Mouse (Mus musculus) midbrain, embryonic 12.5 days (tissue): ENCODE results near the gene Sema4a. TPM values are rescaled to one million over a fixed set of nuclear protein-coding genes. Genes with fewer than 3 reads are reported as not detected.

ENCODE experiments used
- ATAC-seq: fragments of 200-750 bp; cut with Nextera tagmentation; 2 replicates; pipeline ENCODE4 v1.8.0; 2017; ENCODE audit warnings: low read depth, moderate TSS enrichment, moderate library complexity; ENCODE audit not compliant: low FRiP score
- H3K27ac ChIP-seq: fragments of 300-500 bp; sonication (generic); replicated peaks from 2 replicates; pipeline ENCODE4 v1.5.1; 2016; ENCODE audit warnings: mild to moderate bottlenecking
- H3K27me3 ChIP-seq: fragments of 300-500 bp; sonication (generic); 2 replicates; pipeline ENCODE4 v1.6.1; 2016; ENCODE audit warnings: mild to moderate bottlenecking
- H3K36me3 ChIP-seq: fragments of 300-500 bp; sonication (generic); 2 replicates; pipeline ENCODE4 v1.6.1; 2016
- H3K4me1 ChIP-seq: fragments of 300-500 bp; sonication (generic); 2 replicates; pipeline ENCODE4 v1.6.1; 2016
- H3K4me2 ChIP-seq: fragments of 300-500 bp; sonication (generic); replicated peaks from 2 replicates; pipeline ENCODE4 v1.6.1; 2016; ENCODE audit warnings: mild to moderate bottlenecking, moderate library complexity
- H3K4me3 ChIP-seq: fragments of 300-500 bp; sonication (generic); 2 replicates; pipeline ENCODE4 v1.5.1; 2016; ENCODE audit warnings: mild to moderate bottlenecking
- H3K9ac ChIP-seq: fragments of 300-500 bp; sonication (generic); replicated peaks from 2 replicates; pipeline ENCODE4 v1.6.1; 2016; ENCODE audit warnings: mild to moderate bottlenecking, moderate library complexity
- H3K9me3 ChIP-seq: fragments of 300-500 bp; sonication (generic); 2 replicates; pipeline ENCODE4 v1.6.1; 2016; ENCODE audit warnings: mild to moderate bottlenecking
- WGBS: fragments of 180-500 bp; shearing (Covaris S2); methylation state at CpG from one replicate; pipeline ENCODE4 v1.1.7; 2016; 5-methylcytosine and 5-hydroxymethylcytosine counted together
- polyA plus RNA-seq: library from polyadenylated mRNA; unstranded; fragments of >200 nt; fragmentation: Nextera tagmentation; extraction: Ambion mirVana; gene quantifications from 2 replicates; pipeline ENCODE4 v1.2.1, GENCODE M21; 2016

Sema4a gene
- polyA plus RNA-seq: 19.3 and 20.3 TPM in 2 replicates

DNA sequence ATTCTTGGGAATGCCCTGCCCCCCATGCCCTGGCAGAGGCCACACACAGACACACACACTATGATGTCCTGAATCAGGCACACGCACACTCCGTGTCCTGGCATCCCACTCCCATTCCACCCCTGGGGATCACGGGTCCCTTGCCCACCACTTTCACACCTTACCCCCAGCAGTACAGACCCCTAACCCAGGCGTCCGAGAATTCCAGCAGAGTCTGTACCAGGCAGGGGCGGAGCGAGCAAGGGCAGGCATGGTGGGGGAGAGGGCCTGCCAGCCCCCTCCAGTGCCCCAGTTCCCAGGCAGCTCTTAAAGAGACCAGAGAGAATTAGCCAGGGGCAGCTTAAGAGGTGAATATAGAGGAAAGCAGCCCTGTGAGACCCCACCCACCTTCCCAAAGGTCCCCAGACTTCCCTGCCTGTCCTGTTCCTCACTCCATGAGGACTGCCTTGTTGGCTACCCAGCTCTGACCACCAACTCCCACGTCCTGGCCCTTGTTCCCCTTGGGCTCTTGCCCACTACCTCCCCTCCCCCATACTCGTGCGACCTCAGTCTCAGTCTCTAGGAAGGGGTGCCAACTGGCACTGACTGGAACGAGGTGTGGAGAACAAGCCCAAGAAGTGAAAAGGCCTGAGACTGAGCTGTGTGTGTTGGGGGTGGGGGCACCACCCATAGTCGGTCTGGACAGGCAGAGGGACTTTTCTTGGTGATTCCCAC is at the start of gene Sema4a:
Sema4a (minus strand) TSS at position 200 of the 714 bp plus-strand sequence.
- Histone ChIP-seq H3K36me3 (no peaks in the 10 kb centered on the region), H3K27ac (no peak within 1 kb of the TSS), H3K9ac (no peak within 1 kb of the TSS), H3K4me1 (peaks cover 21% of the 10 kb centered on the region), H3K27me3 (peaks cover 16% of the 10 kb centered on the region), H3K4me3 (no peak within 1 kb of the TSS), H3K4me2 (no peak within 1 kb of the TSS), H3K9me3 (no peaks in the 10 kb centered on the region)
- WGBS: 47% methylated on average over 12 of the region's 12 CpGs
- no peak for ATAC-seq

DNA sequence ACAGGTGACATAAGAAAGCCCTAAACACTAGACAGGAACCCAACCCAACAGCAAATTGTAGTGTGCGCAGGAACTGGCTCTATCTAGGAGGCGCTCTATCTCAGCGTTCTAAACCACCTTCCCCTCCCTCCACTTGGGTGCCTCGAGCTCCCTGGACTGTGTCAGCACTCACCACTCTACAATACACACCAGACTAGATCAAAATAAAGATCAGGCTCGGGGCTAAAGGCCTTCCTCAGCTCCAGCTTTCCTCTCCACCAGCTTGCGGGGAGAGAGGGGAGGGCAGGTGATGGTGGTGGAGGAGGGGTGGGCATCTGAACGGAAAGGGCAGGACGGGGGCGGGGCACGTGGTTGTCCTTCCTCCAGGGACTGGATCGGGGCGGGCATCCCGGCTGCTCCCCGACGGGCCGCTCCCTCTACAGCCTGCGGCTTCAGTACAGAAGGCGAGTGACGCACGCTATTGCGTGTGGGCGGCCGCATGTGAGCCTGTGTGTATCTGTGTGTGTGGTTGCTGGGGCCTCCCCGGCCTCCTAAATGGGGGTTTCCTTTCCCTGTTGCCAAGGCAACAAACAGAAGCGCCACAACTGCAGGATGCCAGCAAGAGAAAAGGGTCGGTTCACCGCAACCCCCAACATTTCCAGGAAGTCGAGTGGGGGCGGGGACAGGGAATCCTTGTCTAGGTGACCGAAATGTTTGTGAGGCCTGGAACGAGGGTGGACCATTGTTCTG is 48.9 kb upstream of the Sema4a start, which contains the start of gene Lmna:
Lmna (minus strand) TSS at position 265 of the 729 bp plus-strand sequence.
- H3K9ac ChIP-seq: peak within 1 kb of the TSS; percentile 40
- peaks cover 41% of the 10 kb centered on the region for H3K4me1 ChIP-seq
- peak within 1 kb of the TSS; percentile 87 for H3K27ac ChIP-seq
- peak within 1 kb of the TSS; percentile 56 for H3K4me2 ChIP-seq
- no peaks in the 10 kb centered on the region for H3K36me3 ChIP-seq
- 3% methylated on average over 31 of the region's 31 CpGs for WGBS
- H3K27me3 ChIP-seq: peaks cover 16% of the 10 kb centered on the region
- peak within 1 kb of the TSS; percentile 35 for H3K4me3 ChIP-seq
- no peaks in the 10 kb centered on the region for H3K9me3 ChIP-seq
- ATAC-seq: peak; percentile 98

DNA sequence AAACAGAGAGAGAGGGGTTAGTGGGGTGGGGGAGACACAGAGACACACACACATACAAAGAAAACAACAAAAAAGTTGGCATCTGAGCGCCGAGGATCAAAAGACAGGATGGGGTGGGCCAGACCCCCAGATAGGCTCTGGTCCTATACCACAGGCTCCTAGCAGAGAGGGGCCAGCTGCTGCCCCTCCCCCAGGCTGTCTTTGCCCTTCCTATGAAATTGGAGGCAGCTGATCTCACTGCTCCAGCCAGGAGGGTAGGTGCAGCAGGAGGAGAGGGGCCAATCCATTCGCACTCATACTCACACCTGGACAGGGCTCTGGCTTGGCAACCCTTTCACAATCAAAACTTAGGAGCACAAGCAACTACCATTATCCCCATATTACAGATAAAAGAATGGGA is 48.3 kb upstream of the Sema4a start:
- 0 out of 2 replicates have a peak, but pooled peaks have one; percentile 0 for ATAC-seq

DNA sequence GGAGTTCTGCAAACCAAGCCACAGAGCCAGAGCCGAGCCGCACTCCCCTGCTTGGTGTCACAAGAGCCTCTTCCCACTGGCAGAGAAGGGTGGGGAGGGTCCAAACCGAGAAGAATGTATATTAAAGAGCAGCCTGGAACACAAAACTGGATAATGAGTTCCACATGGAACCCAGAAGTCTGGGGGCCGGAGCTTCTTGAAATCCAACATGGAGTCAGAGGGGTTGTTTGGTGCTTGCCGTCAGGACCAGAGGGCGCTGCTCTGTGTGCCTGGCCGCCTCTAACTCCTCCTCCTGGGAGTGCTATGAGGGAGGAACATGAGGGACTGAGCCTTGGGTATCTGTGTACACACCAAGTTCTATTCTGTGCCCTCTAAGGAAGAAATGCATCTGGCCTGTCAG is 44.8 kb upstream of the Sema4a start:
- peaks cover 50% of the 10 kb centered on the region for H3K27me3 ChIP-seq
- no peaks in the 10 kb centered on the region for H3K9me3 ChIP-seq
- peaks cover 41% of the 10 kb centered on the region for H3K4me1 ChIP-seq
- no peak overlapping the region for H3K4me3 ChIP-seq
- H3K36me3 ChIP-seq: no peaks in the 10 kb centered on the region
- ATAC-seq: no peak
- 53% methylated on average over 7 of the region's 7 CpGs for WGBS
- H3K4me2 ChIP-seq: no peak overlapping the region
- no peak overlapping the region for H3K9ac ChIP-seq
- H3K27ac ChIP-seq: no peak overlapping the region

More for the DNA sequence above, 48.3 kb upstream of the Sema4a start:
- H3K9ac ChIP-seq: no peak overlapping the region; the same call in 1 of the 2 replicates
- H3K4me3 ChIP-seq: peak overlapping the region; percentile 35
- peaks cover 41% of the 10 kb centered on the region for H3K4me1 ChIP-seq
- no peaks in the 10 kb centered on the region for H3K9me3 ChIP-seq
- WGBS: 72% methylated on average over 3 of the region's 3 CpGs
- peak overlapping the region; percentile 56 for H3K4me2 ChIP-seq
- peak overlapping the region; percentile 87 for H3K27ac ChIP-seq
- no peaks in the 10 kb centered on the region for H3K36me3 ChIP-seq
- H3K27me3 ChIP-seq: peaks cover 20% of the 10 kb centered on the region

DNA sequence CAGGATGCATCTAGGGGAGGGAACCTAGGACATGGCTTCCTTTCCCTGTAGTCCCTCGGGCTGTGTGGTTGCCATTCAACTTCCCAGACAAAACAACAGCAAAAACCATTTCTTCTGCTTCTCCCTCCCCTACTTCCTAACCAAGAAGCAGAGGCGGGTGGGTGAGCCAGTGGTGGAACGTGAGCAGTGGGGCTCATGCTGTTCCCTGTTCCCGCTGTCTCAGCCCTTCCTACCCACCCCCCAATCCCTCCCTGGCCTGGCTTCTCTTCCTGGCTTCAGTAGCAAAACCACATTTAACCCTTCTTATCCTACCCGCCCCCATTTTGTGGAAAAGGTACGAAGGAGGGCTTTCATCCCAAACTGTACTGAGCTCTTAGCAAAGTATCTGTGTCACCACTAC is 44.1 kb upstream of the Sema4a start:
- Histone ChIP-seq H3K27ac (no peak overlapping the region), H3K9ac (no peak overlapping the region), H3K9me3 (no peaks in the 10 kb centered on the region), H3K27me3 (peaks cover 56% of the 10 kb centered on the region), H3K4me3 (no peak overlapping the region), H3K36me3 (no peaks in the 10 kb centered on the region), H3K4me2 (no peak overlapping the region), H3K4me1 (peaks cover 36% of the 10 kb centered on the region)
- WGBS: 81% methylated on average over 6 of the region's 6 CpGs
- ATAC-seq: no peak

DNA sequence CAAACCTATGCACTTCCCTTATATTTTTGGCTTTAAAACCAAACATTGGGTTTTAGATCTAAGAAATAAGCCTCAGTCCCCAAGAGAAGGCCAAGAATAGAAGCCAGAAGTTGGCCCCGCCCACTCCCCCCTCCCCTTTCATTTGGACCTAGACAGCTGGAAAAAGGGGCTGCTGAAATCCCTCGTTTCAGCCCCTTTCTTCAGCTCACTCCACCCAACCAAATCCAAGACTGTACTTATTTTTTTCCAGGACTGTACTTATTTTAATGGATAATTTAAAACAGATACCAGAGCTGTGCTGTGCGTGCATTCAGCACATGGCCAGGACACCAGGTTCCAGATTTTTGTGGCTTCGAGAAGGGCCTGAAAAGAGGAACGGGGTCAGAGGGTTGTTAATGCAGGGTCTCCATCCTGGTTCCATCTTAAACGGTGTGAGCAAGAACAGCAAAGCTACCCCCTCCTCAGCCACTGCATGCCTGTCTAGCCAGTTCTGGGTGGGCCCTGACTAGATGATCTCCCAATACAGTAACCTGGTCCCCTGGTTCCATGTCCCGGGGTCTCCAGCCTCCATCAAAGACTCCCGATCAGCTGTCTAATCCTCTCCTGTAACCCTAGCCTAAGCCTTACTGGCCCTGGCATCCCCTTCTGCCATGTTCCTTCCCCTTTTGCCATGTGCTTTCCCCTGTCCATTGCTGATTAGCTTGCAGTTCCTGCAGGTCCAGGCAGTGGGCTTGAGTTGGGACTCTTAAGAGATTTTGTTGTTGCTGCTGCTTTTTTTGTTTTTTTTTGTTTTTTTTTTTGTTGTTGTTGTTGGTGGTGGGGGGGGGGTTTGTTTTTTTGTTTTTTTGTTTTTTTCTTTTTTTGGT is 43.1 kb upstream of the Sema4a start:
- ATAC-seq: no peak
- Histone ChIP-seq H3K9ac (no peak overlapping the region), H3K27me3 (peaks cover 57% of the 10 kb centered on the region), H3K9me3 (no peaks in the 10 kb centered on the region), H3K27ac (no peak overlapping the region), H3K4me1 (peaks cover 27% of the 10 kb centered on the region), H3K36me3 (no peaks in the 10 kb centered on the region), H3K4me3 (no peak overlapping the region), H3K4me2 (no peak overlapping the region)
- WGBS: 39% methylated on average over 8 of the region's 8 CpGs

DNA sequence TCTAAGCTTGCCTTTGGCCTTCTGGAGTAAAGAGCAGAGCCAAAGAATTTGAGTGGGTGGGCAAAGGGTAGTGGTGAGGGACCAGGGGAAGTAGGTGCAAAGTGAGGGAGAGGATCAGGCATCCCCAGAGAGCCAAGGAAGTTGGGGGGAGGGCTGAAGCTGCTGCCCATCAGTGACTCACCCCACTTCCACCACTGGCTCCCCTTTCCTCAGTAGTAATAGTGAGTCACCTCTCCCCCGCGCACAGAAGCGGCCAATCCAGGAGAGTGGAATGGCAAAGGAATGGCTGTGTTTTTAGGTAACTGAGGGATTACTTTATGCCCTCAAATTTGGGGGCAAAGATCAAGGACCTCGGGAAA is 42.5 kb upstream of the Sema4a start:
- 0 out of 2 replicates have a peak overlapping the region, but pooled peaks have one; percentile 15 for H3K27ac ChIP-seq
- 0 out of 2 replicates have a peak overlapping the region, but pooled peaks have one; percentile 68 for H3K9ac ChIP-seq
- no peak overlapping the region for H3K4me3 ChIP-seq
- no peak for ATAC-seq
- no peaks in the 10 kb centered on the region for H3K36me3 ChIP-seq
- peak overlapping the region; percentile 93 for H3K4me2 ChIP-seq
- no peaks in the 10 kb centered on the region for H3K9me3 ChIP-seq
- peaks cover 27% of the 10 kb centered on the region for H3K4me1 ChIP-seq
- WGBS: 24% methylated on average over 4 of the region's 4 CpGs
- H3K27me3 ChIP-seq: peaks cover 57% of the 10 kb centered on the region

DNA sequence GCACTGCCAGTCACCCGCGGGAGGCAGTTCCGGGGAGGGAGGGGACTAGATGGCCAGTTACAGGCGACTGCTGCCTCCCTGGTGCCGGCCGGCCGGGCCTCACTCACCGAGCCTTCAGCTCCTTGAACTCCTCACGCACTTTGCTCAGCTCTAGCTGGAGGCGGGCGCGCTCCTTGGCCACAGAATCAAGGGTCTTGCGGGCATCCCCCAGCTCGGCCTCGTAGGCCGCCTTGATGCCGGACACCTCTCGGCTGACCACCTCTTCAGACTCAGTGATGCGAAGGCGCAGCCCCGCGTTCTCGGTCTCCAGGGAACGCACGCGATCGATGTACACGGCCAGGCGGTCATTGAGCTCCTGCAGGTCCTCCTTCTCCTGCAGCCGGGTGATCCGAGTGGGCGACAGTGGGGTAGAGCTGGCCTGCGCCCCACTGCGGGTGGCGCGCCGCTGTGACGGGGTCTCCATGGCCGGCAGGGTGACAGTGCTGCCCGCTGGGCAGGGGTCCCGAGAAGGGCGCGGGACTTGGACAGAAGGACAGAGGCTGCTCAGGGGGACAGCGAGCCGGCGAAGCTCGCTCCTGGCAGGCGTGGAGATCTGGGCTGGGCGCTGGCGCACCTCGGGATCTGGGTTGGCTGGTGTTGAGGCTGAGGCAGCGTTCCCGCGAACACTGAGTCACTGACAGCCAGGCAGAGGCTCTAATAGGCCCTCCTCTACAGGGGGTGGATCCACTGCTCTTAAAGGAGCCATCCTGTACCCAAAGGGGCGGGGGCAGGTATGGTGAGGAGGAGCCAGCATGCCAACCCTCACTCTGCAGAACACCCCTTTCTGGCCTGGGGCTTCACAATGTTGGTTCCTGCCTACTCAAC is 41.9 kb upstream of the Sema4a start:
- Histone ChIP-seq H3K9me3 (no peaks in the 10 kb centered on the region), H3K27ac (0 out of 2 replicates have a peak overlapping the region, but pooled peaks have one; percentile 15), H3K27me3 (peaks cover 57% of the 10 kb centered on the region), H3K4me1 (peaks cover 27% of the 10 kb centered on the region), H3K9ac (peak overlapping the region; percentile 68), H3K4me2 (peak overlapping the region; percentile 93), H3K36me3 (no peaks in the 10 kb centered on the region), H3K4me3 (peak overlapping the region; percentile 58)
- WGBS: under 1% methylated on average over 55 of the region's 55 CpGs
- ATAC-seq: peak; percentile 81; the same call in 1 of the 2 replicates

DNA sequence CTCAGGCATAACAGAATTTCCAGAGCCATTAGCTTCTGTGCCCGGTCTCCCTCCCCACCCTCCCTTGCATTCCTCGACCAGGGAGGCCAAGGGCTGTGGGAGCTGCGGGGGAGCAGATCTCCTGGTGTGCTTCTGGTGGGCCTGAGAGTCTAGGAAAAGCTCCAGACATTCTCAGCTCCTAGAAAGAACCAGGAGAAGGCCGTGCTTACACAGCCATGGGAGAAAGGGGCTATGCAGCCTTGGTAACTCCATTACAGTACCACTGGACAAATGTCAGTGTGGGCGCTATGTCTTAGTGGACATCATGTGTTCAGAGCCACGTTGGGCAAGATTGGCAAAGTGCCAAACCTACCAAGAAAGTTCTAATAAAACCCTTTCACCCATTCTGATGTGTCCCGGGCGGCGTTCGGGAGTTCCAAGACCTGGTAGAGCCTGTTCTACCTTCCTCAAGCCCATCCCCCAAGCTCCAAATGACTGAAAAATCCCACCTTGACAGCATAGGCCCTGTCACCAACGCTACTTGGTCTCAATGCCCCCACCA is 41.1 kb upstream of the Sema4a start:
- H3K9ac ChIP-seq: peak overlapping the region; percentile 68
- peaks cover 27% of the 10 kb centered on the region for H3K4me1 ChIP-seq
- H3K27ac ChIP-seq: no peak overlapping the region
- ATAC-seq: peak; percentile 13; the same call in 1 of the 2 replicates
- peak overlapping the region; percentile 93 for H3K4me2 ChIP-seq
- peaks cover 52% of the 10 kb centered on the region for H3K27me3 ChIP-seq
- H3K4me3 ChIP-seq: peak overlapping the region; percentile 58
- H3K9me3 ChIP-seq: no peaks in the 10 kb centered on the region
- WGBS: 17% methylated on average over 11 of the region's 11 CpGs
- H3K36me3 ChIP-seq: no peaks in the 10 kb centered on the region

DNA sequence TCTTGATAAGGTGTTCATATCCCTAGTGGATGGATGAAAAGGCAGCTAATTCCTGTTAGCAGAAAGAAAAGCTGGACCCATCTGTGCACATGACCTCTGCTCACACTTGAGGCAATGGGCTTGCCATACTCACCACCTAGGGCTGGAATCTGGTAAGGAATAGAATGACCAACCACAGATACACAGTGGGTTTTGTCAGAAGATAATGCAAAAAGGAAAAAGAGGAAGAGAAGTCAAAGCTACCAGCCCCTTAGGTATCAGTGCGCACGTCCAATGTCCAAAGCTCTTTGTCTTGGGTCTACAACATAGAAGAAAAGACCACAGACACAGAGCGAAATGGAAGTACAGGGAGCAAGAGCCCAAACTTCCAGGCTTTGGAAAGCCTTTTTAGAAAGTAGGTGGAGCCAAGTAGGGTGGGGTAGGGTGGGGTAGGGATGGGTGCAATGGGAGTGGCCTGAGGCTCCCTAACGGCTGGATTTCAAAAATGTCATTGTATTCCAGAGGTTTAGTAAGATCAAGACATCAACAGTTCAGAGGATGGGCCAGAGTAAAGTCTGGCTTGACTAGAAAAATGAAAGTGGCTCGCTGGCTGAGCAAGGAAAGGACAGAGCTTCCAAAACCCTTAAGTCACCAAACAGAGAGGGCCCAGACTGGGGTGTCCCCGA is 40.5 kb upstream of the Sema4a start:
- WGBS: 49% methylated on average over 6 of the region's 6 CpGs

More for the DNA sequence above, 40.5 kb upstream of the Sema4a start:
- ATAC-seq: no peak
- Histone ChIP-seq H3K9me3 (no peaks in the 10 kb centered on the region), H3K36me3 (no peaks in the 10 kb centered on the region), H3K27me3 (peaks cover 49% of the 10 kb centered on the region), H3K4me1 (peaks cover 27% of the 10 kb centered on the region), H3K27ac (no peak overlapping the region), H3K9ac (no peak overlapping the region), H3K4me3 (0 out of 2 replicates have a peak overlapping the region, but pooled peaks have one; percentile 58), H3K4me2 (peak overlapping the region; percentile 93)
